Mouse (Mus musculus): ENCODE results near the gene L1td1. TPM values are rescaled to one million over a fixed set of nuclear protein-coding genes. Genes with fewer than 3 reads are reported as not detected.

The L1td1 gene
- polyA plus RNA-seq, 1 experiment, result 0.03 TPM

- DNase-seq, result no peak
- WGBS, result 97% methylated on average over 5 of the region's 5 CpGs
- no peaks in the 10 kb centered on the region for H3K27me3 ChIP-seq (ENCODE audit: control insufficient read depth, insufficient read depth, low read length)
- TF ChIP-seq CTCF (IDR thresholded peaks at IDR 0.05; ENCODE audit: borderline replicate concordance, insufficient read depth, low read depth, low read length) (no peak), POLR2A (IDR thresholded peaks at IDR 0.05; ENCODE audit: borderline replicate concordance, insufficient read depth, low read length) (no peak)
- H3K27ac ChIP-seq (ENCODE audit: insufficient read depth, low read length), result no peak overlapping the region
- H3K4me1 ChIP-seq (ENCODE audit: control insufficient read depth, insufficient read depth, low read length), result no peaks in the 10 kb centered on the region
- H3K4me3 ChIP-seq (replicated peaks; ENCODE audit: insufficient read depth, low read depth, low read length), result no peak overlapping the region
Measured at GRCm38 (mm10) chr4:98773785-98774184, 47.3 kb downstream of the L1td1 start.

DNA sequence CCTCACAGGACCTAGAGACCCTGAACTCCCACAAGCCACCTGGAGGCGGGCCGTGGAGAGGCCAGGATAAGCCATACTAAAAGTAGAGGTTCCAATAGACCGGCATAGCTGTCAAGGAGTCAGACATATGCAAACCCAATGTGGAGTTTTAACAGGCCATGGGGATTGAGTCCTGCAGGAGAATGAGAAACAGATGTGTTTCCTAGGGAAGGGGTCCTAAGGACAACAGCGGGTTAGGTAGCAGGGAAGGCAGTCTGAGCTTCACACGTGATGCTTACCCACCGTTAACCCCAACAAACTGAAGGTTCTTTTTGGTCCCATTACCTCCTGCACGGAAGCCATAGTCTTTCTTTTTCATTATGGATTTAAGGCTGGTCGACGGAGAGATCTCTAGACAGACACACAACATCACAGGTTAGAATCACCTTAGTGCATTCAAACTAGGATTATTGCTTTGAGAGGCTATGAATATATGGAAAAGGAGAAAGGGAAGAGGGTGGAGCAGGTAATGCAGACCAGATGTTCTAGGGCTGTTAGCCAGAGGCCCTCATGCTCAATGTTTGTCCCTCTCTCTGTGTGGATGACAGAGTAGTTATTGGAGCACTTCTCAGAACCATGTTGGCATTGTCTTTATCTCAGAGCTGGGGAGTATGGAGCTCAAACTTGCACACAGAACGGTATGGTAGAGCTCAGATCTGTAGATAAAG is 50.3 kb downstream of the L1td1 start:
- Histone ChIP-seq H3K4me1 (ENCODE audit: control insufficient read depth, insufficient read depth, low read length) (no peaks in the 10 kb centered on the region), H3K27ac (ENCODE audit: insufficient read depth, low read length) (no peak overlapping the region), H3K27me3 (ENCODE audit: control insufficient read depth, insufficient read depth, low read length) (no peaks in the 10 kb centered on the region), H3K4me3 (replicated peaks; ENCODE audit: insufficient read depth, low read depth, low read length) (no peak overlapping the region)
- WGBS, result 93% methylated on average over 10 of the region's 10 CpGs
- TF ChIP-seq CTCF (IDR thresholded peaks at IDR 0.05; ENCODE audit: borderline replicate concordance, insufficient read depth, low read depth, low read length) (no peak), POLR2A (IDR thresholded peaks at IDR 0.05; ENCODE audit: borderline replicate concordance, insufficient read depth, low read length) (no peak)
- DNase-seq, result no peak

DNA sequence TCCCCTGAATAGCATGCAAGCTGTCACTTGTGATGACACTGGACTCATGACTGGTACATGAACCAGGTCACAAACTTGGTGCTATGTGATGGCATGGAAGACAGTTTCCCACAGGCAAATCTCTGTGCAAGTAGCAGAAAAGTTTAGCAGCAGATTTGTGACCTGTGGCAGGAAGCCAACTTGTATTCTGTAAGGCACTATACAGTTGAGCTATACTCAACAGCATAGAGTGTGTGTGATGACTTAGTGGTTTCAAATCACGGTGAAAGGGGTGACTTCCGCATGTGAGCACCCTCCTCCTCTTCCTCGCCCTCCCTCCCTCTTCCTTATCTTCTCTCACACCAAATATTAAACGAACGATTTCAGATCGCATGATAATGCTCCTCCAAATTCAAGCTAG is 50.9 kb downstream of the L1td1 start:
- DNase-seq, result no peak
- TF ChIP-seq POLR2A (IDR thresholded peaks at IDR 0.05; ENCODE audit: borderline replicate concordance, insufficient read depth, low read length) (no peak), CTCF (IDR thresholded peaks at IDR 0.05; ENCODE audit: borderline replicate concordance, insufficient read depth, low read depth, low read length) (no peak)
- 91% methylated on average over 6 of the region's 6 CpGs for WGBS

GRCm38 (mm10) chr4:98778219-98778618 is 51.7 kb downstream of the L1td1 start:
- TF ChIP-seq CTCF (IDR thresholded peaks at IDR 0.05; ENCODE audit: borderline replicate concordance, insufficient read depth, low read depth, low read length), result no peak
- TF ChIP-seq POLR2A (IDR thresholded peaks at IDR 0.05; ENCODE audit: borderline replicate concordance, insufficient read depth, low read length), result no peak
- Histone ChIP-seq H3K27ac (ENCODE audit: insufficient read depth, low read length) (no peak overlapping the region), H3K4me3 (replicated peaks; ENCODE audit: insufficient read depth, low read depth, low read length) (peak overlapping the region; percentile 53), H3K4me1 (ENCODE audit: control insufficient read depth, insufficient read depth, low read length) (no peaks in the 10 kb centered on the region), H3K27me3 (ENCODE audit: control insufficient read depth, insufficient read depth, low read length) (no peaks in the 10 kb centered on the region)
- 17% methylated on average over 16 of the region's 16 CpGs for WGBS
- DNase-seq, result peak in 1 of 2 experiments; percentile 14

More for the DNA sequence above, 50.9 kb downstream of the L1td1 start:
- H3K27me3 ChIP-seq (ENCODE audit: control insufficient read depth, insufficient read depth, low read length), result no peaks in the 10 kb centered on the region
- no peaks in the 10 kb centered on the region for H3K4me1 ChIP-seq (ENCODE audit: control insufficient read depth, insufficient read depth, low read length)
- H3K4me3 ChIP-seq (replicated peaks; ENCODE audit: insufficient read depth, low read depth, low read length), result no peak overlapping the region
- H3K27ac ChIP-seq (ENCODE audit: insufficient read depth, low read length), result no peak overlapping the region

- DNase-seq, result no peak
- 44% methylated on average over 8 of the region's 8 CpGs for WGBS
- H3K4me1 ChIP-seq (ENCODE audit: control insufficient read depth, insufficient read depth, low read length), result no peaks in the 10 kb centered on the region
- no peak overlapping the region for H3K4me3 ChIP-seq (replicated peaks; ENCODE audit: insufficient read depth, low read depth, low read length)
- no peaks in the 10 kb centered on the region for H3K27me3 ChIP-seq (ENCODE audit: control insufficient read depth, insufficient read depth, low read length)
- H3K27ac ChIP-seq (ENCODE audit: insufficient read depth, low read length), result no peak overlapping the region
- TF ChIP-seq POLR2A (IDR thresholded peaks at IDR 0.05; ENCODE audit: borderline replicate concordance, insufficient read depth, low read length), result no peak
- TF ChIP-seq CTCF (IDR thresholded peaks at IDR 0.05; ENCODE audit: borderline replicate concordance, insufficient read depth, low read depth, low read length), result no peak
Measured at GRCm38 (mm10) chr4:98785851-98786250, 59.3 kb downstream of the L1td1 start.

DNA sequence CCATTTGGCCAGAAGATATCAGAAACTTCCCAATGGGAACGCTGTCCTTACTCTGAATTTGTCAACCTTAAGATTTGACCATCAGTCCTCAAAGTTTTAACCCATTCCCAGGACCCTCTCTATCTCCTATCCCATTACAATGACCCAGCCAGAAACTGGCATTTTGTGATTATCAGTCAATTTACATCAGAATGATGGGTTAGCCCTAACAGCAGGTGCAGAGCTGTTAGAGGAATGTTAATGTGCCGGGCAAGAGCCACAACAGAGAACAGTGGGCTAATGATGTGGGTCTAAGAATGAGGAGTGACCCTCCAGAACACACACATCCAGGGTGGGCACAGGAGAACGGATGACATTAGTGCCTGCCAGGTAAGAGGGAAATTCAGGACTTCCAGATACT is 59.7 kb downstream of the L1td1 start:
- no peak for DNase-seq
- no peak overlapping the region for H3K27ac ChIP-seq (ENCODE audit: insufficient read depth, low read length)
- no peak overlapping the region for H3K4me3 ChIP-seq (replicated peaks; ENCODE audit: insufficient read depth, low read depth, low read length)
- H3K27me3 ChIP-seq (ENCODE audit: control insufficient read depth, insufficient read depth, low read length), result no peaks in the 10 kb centered on the region
- no peaks in the 10 kb centered on the region for H3K4me1 ChIP-seq (ENCODE audit: control insufficient read depth, insufficient read depth, low read length)
- no peak for TF ChIP-seq CTCF (IDR thresholded peaks at IDR 0.05; ENCODE audit: borderline replicate concordance, insufficient read depth, low read depth, low read length)
- TF ChIP-seq POLR2A (IDR thresholded peaks at IDR 0.05; ENCODE audit: borderline replicate concordance, insufficient read depth, low read length), result no peak
- WGBS, result 25% methylated on average over 3 of the region's 3 CpGs

Other genes starting within 250 kb of the L1td1 start
- gene Kank4, start 90.8 kb downstream of the L1td1 start, polyA plus RNA-seq (2012; rRNA removed), result 6.8 and 9.1 TPM in 2 replicates
- gene I0C0044D17Rik, start 97.1 kb downstream of the L1td1 start, polyA plus RNA-seq (2012; rRNA removed), result not detected in 2 replicates
- gene Usp1, start 197.1 kb downstream of the L1td1 start, polyA plus RNA-seq (2012; rRNA removed), result 21.1 and 21.3 TPM in 2 replicates